Mouse (Mus musculus) retina, embryonic 14.5 days (tissue): ENCODE results near the gene Zfp367.

Source experiments
- DNase-seq: peaks from one replicate; pipeline ENCODE4 v3.0.0-alpha.2; 2015; ENCODE audit warnings: low spot score

Zfp367 gene

DNA sequence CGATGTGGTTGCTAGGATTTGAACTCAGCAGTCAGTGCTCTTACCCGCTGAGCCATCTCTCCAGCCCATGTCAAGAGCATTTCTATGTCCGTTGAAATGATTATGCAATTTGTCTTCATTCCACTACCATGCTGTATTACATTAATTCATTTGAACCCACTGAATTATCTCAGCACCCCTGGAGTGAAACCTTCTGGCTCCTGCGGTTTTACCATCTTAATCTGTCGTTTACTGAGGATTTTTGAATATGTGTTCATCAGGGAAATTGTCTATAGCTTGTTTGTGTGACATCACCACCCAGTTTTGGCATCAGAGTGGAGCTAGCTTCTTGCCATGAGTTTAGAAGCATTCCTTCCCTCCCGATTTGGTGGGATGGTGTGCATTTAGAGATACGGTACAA lies 62.0 kb downstream of the Zfp367 start:
- DNase-seq: no peak

DNA sequence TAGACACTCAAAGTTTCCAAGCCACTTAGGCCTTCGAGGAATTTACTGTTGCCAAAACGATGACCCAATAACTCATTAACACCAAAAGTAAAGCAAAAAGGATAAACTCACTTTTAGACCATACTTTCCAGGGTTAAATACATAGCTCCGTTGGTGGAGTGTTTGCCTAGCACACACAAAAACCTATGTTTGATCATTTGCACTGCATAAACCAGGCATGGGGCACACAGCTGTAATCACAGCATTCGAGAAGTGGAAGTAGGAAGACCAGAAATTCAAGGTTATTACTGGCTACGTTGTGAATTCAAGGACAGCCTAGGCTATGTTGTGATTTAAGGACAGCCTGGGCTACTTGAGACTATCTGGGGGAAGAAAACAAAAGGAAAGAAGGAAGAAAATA lies 62.7 kb downstream of the Zfp367 start:
- no peak for DNase-seq

DNA sequence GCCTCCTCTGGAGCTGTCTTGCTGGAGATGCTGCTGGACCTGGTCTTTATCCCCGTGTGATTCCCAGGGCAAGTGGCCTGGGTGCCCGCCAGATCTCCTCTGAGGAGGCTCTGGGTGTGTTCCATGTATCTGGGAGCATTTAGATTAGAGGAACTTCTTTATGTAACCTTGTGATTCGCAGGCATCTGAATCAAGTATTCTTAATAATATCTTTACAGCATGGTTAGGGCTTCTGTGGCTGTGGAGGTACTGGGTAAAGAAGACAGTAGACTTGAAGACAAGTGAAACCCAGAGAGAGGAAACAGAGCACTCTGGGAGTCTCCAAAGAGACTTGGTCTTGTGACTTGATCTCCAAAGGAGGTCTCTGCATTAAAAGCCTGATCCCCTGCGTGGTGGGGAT lies 63.9 kb downstream of the Zfp367 start, which contains the start of gene Hsd17b3:
Gene Hsd17b3 (minus strand): TSS at position 101 of the 400 bp plus-strand sequence.
- no peak for DNase-seq

DNA sequence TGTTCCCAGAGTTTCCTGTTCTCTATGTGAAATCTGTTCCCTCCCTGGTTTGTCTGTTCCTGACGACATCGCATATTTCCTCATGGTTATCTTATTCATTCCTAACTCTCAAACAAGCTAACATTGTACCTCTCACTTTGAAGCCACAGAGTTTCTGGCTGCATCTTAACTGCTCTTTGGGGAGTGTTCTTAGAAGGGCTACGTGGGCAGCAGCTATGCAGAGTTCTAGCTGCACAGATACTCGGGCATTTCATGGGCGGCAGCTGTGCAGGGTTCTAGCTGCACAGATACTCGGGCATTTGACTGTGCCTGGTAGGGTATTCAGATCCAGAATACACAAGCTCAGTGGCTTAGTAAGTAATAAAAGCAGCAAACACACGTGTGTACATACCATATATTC lies 64.9 kb downstream of the Zfp367 start:
- DNase-seq: no peak

DNA sequence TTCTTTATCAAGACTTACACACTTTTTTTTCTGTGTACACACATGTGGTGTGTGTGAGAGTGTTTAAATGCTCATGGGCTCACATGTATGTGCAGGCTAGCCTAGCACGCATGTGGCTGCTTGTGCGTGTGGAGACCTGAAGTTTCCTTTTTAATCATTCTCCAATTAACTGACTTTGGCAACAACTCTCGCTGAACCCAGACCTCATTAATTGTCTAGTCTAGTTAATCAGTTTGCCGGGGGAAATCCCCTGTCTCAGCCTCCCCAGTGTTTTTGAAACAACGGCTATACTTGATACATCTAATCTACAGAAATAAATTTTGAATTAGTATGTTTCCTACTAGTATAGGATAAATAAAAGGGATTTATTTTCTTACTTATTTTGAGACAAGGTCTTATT lies 67.0 kb downstream of the Zfp367 start:
- DNase-seq: no peak

DNA sequence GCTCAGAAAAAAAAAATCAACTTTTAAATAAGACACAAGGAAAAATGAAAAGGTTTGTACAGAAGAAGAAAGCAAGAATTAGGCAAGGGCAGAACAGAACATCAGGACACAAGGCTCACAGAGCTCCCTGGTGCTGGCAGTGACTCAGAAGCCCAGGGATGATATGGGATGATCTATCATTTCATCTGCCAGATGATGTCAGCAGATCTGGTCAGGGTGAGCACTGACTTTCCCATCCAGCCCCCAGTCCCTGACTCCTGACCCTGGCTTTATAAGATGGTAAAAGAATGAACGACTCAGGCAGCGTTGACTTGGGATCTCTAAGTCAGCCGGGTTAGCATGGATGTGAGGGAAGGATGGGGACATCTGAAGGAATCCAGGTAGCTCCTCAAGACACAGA lies 69.7 kb downstream of the Zfp367 start:
- DNase-seq: no peak
